Mouse (Mus musculus) bone marrow, adult 2 months (tissue): Measurements from ENCODE around the gene Slit2.

Experiments used
- CTCF ChIP-seq: fragments of 200-500 bp; IDR thresholded peaks from 2 replicates; pipeline ENCODE4 v1.5.1; 2011; ENCODE audit warnings: low read length, control low read depth; ENCODE audit not compliant: control insufficient read depth, insufficient read depth
- POLR2A ChIP-seq: fragments of 200-500 bp; IDR thresholded peaks from 2 replicates; pipeline ENCODE4 v1.6.1; 2011; ENCODE audit warnings: low read depth, mild to moderate bottlenecking, control low read depth, low read length, borderline replicate concordance; ENCODE audit not compliant: control insufficient read depth

DNA sequence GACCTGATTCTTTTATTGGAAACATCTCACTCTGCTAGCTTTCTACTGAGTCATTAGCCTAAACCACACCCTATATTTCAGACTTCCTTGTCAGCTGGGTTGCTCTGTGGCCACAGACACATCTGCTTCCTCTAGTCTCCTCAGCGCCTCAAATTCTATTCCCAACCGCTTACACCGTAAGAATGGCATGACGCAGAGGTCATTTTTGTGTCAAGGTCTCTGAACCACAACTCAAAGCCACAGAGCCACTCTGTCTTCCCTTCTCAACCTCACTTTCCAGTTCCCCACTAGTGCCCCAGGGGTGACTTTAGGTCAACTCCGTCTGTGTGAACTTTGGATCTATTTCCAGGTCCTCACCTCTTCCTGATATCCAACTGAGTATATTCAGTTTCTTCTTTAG lies 348.5 kb downstream of the Slit2 start:
- no peak for TF ChIP-seq POLR2A
- TF ChIP-seq CTCF: no peak
